In the genomic region with DNA sequence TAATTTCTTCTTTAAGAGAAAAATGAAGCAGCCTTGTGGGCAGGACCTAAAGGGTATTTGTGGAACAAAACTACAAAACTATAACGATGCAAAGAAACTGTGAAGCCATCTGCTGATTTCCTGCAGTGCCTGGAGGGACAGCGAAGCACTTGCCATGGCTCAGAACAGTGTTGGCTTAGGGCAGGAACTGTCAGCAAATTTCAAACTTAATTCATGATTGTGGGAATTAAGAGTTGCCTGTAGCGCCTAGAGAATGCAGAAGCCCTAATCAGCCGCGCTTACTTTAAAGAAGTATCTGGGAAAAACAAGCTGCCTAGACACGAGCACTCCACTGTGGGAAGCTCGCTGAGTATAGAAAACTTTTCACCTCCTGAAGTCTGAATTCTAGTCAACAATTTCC, we compare ENCODE assay signal across 21 mouse cellular contexts.
DNase-seq lines count a peak whose midpoint lies in the region; ATAC-seq lines count a peak whose summit lies in the region.
"Had no signal": no experiment of that assay in that cellular context is flagged by ENCODE, and none has a peak within 500 bp of the region (broad histone marks: within the 10 kb centered on the region; RNA-seq: fewer than 3 reads in every experiment).

No protein-coding gene starts in this region.

- DNase-seq in forebrain, embryonic 11.5 days (ENCODE audit: low spot score), result no peak
- peak; percentile 86 for DNase-seq in midbrain, embryonic 11.5 days (ENCODE audit: low spot score, missing footprints)
- DNase-seq in embryo, embryonic 10.5 days (ENCODE audit: low spot score), result peak; percentile 32
- DNase-seq in telencephalon, adult 2 months (ENCODE audit: low read depth, low spot score), result peak; percentile 11
- no peak for DNase-seq in urinary bladder, postnatal 25 days (ENCODE audit: low spot score)
- DNase-seq: adrenal gland, postnatal 25 days; cerebellum, adult 18-20 months; cerebellum, postnatal 36 days; gastrocnemius, postnatal 10 days; heart, adult 18-20 months; lung, adult 2 months; thymus, postnatal 25 days had no signal

- no peaks in the 10 kb centered on the region for H3K9me3 ChIP-seq in forebrain, embryonic 15.5 days
- no peaks in the 10 kb centered on the region for H3K9me3 ChIP-seq in forebrain, embryonic 11.5 days (ENCODE audit: control insufficient read depth, low read length)
- no peaks in the 10 kb centered on the region for H3K9me3 ChIP-seq in midbrain, embryonic 11.5 days (ENCODE audit: control insufficient read depth, low read length)
- no peaks in the 10 kb centered on the region for H3K9me3 ChIP-seq in midbrain, embryonic 15.5 days
- H3K9me3 ChIP-seq: embryonic facial prominence, embryonic 15.5 days; heart, embryonic 13.5 days; hindbrain, embryonic 15.5 days had no signal

- peaks cover 5% of the 10 kb centered on the region; the same call in 1 of the 2 replicates for H3K4me1 ChIP-seq in forebrain, embryonic 15.5 days
- H3K4me1 ChIP-seq in forebrain, embryonic 11.5 days (replicated peaks; ENCODE audit: control insufficient read depth, insufficient read depth, low read length), result peaks cover 4% of the 10 kb centered on the region; the same call in 1 of the 2 replicates
- H3K4me1 ChIP-seq in midbrain, embryonic 11.5 days (ENCODE audit: control insufficient read depth, insufficient read depth, low read length), result no peaks in the 10 kb centered on the region
- H3K4me1 ChIP-seq in midbrain, embryonic 15.5 days, result 0 out of 2 replicates have a peak, but pooled peaks cover 4% of the 10 kb centered on the region
- H3K4me1 ChIP-seq: embryonic facial prominence, embryonic 15.5 days had no signal

- H3K9ac ChIP-seq in forebrain, embryonic 15.5 days (replicated peaks), result no peak overlapping the region
- H3K9ac ChIP-seq in forebrain, embryonic 11.5 days (ENCODE audit: low read length), result no peak overlapping the region
- H3K9ac ChIP-seq in midbrain, embryonic 11.5 days (ENCODE audit: low read length), result no peak overlapping the region
- no peak overlapping the region for H3K9ac ChIP-seq in midbrain, embryonic 15.5 days
- H3K9ac ChIP-seq: embryonic facial prominence, embryonic 15.5 days; heart, embryonic 13.5 days; hindbrain, embryonic 15.5 days had no signal

- WGBS in forebrain, embryonic 15.5 days, result 13% methylated on average over 7 of the region's 7 CpGs
- 26% methylated on average over 7 of the region's 7 CpGs for WGBS in forebrain, embryonic 11.5 days
- WGBS in midbrain, embryonic 11.5 days, result 37% methylated on average over 7 of the region's 7 CpGs
- 18% methylated on average over 7 of the region's 7 CpGs for WGBS in midbrain, embryonic 15.5 days

- H3K4me2 ChIP-seq in forebrain, embryonic 15.5 days (replicated peaks), result no peak overlapping the region
- H3K4me2 ChIP-seq in forebrain, embryonic 11.5 days (ENCODE audit: low read depth, low read length, severe bottlenecking), result no peak overlapping the region
- H3K4me2 ChIP-seq in midbrain, embryonic 11.5 days, result no peak overlapping the region
- H3K4me2 ChIP-seq in midbrain, embryonic 15.5 days, result no peak overlapping the region
- H3K4me2 ChIP-seq: embryonic facial prominence, embryonic 15.5 days; heart, embryonic 13.5 days; hindbrain, embryonic 15.5 days; liver, embryonic 11.5 days had no signal

- H3K27ac ChIP-seq in forebrain, embryonic 15.5 days (replicated peaks), result no peak overlapping the region
- H3K27ac ChIP-seq in forebrain, embryonic 11.5 days (ENCODE audit: low read depth, low read length), result no peak overlapping the region
- no peak overlapping the region for H3K27ac ChIP-seq in midbrain, embryonic 11.5 days (ENCODE audit: low read depth, low read length)
- no peak overlapping the region for H3K27ac ChIP-seq in midbrain, embryonic 15.5 days
- H3K27ac ChIP-seq: embryonic facial prominence, embryonic 15.5 days; heart, embryonic 13.5 days; hindbrain, embryonic 15.5 days; kidney, postnatal 0 days had no signal

- H3K36me3 ChIP-seq in forebrain, embryonic 15.5 days, result no peaks in the 10 kb centered on the region
- H3K36me3 ChIP-seq in forebrain, embryonic 11.5 days (ENCODE audit: control insufficient read depth, insufficient read depth, low read length), result no peaks in the 10 kb centered on the region
- no peaks in the 10 kb centered on the region for H3K36me3 ChIP-seq in midbrain, embryonic 11.5 days (ENCODE audit: control insufficient read depth, insufficient read depth, low read length)
- H3K36me3 ChIP-seq in midbrain, embryonic 15.5 days (replicated peaks), result no peaks in the 10 kb centered on the region
- H3K36me3 ChIP-seq: embryonic facial prominence, embryonic 15.5 days; heart, embryonic 13.5 days; hindbrain, embryonic 15.5 days had no signal

- H3K4me3 ChIP-seq in forebrain, embryonic 15.5 days, result no peak overlapping the region
- H3K4me3 ChIP-seq in forebrain, embryonic 11.5 days (ENCODE audit: low read depth, low read length), result no peak overlapping the region
- no peak overlapping the region for H3K4me3 ChIP-seq in midbrain, embryonic 11.5 days (ENCODE audit: low read depth, low read length)
- no peak overlapping the region for H3K4me3 ChIP-seq in midbrain, embryonic 15.5 days
- H3K4me3 ChIP-seq: embryonic facial prominence, embryonic 15.5 days; heart, embryonic 13.5 days; hindbrain, embryonic 15.5 days had no signal

- no peaks in the 10 kb centered on the region for H3K27me3 ChIP-seq in forebrain, embryonic 15.5 days
- no peaks in the 10 kb centered on the region for H3K27me3 ChIP-seq in forebrain, embryonic 11.5 days (ENCODE audit: control insufficient read depth, insufficient read depth, low read length)
- no peaks in the 10 kb centered on the region for H3K27me3 ChIP-seq in midbrain, embryonic 11.5 days (ENCODE audit: control insufficient read depth, insufficient read depth, low read length)
- no peaks in the 10 kb centered on the region for H3K27me3 ChIP-seq in midbrain, embryonic 15.5 days (replicated peaks)
- H3K27me3 ChIP-seq: CH12.LX; embryonic facial prominence, embryonic 15.5 days; heart, embryonic 13.5 days; hindbrain, embryonic 15.5 days had no signal

- 0 out of 2 replicates have a peak, but pooled peaks have one; percentile 29 for ATAC-seq in forebrain, embryonic 15.5 days (replicated peaks)
- ATAC-seq in forebrain, embryonic 11.5 days (replicated peaks; ENCODE audit: low FRiP score), result no peak
- ATAC-seq in midbrain, embryonic 11.5 days (ENCODE audit: low FRiP score), result peak; percentile 30; the same call in 1 of the 2 replicates
- ATAC-seq in midbrain, embryonic 15.5 days (replicated peaks), result no peak; the same call in 1 of the 2 replicates
- ATAC-seq: intestine, postnatal 0 days had no signal

Comparison
In these comparisons a context has a peak if more than half of its experiments do, and no peak if none do; other contexts are left out.
1. ATAC-seq: peak in forebrain, embryonic 15.5 days (single experiment) and midbrain, embryonic 11.5 days (single experiment); none in forebrain, embryonic 11.5 days (single experiment) and midbrain, embryonic 15.5 days (single experiment).
2. DNase-seq: peak in midbrain, embryonic 11.5 days (single experiment), embryo, embryonic 10.5 days (single experiment) and telencephalon, adult 2 months (single experiment); none in forebrain, embryonic 11.5 days (single experiment) and urinary bladder, postnatal 25 days (single experiment).